Mouse (Mus musculus) Patski (cell line): ENCODE measurements around the gene Phf7. TPM values are rescaled to one million over a fixed set of nuclear protein-coding genes. Genes with fewer than 3 reads are reported as not detected.

Source experiments
- ATAC-seq: fragments of 100-300 bp; one replicate; pipeline ENCODE4 v1.8.0; 2021
- CTCF ChIA-PET: fragments of 350-600 bp; sonication (Branson Sonifier 250); formaldehyde crosslinking; loops from one replicate; lab custom pipeline; 2022; ENCODE audit warnings: inconsistent platforms; lab: Charles Lee
- POLR2A ChIA-PET: fragments of 350-600 bp; sonication (Branson Sonifier 250); formaldehyde crosslinking; loops from one replicate; lab custom pipeline; 2022; ENCODE audit warnings: antibody characterized with exemption, inconsistent platforms; lab: Charles Lee
- DNase-seq: peaks from one replicate; pipeline ENCODE4 v3.0.0-alpha.2; 2011; ENCODE audit warnings: low read depth, low spot score
- H3K27me3 ChIP-seq: fragments of 371-371 bp; one replicate; pipeline ENCODE4 v1.5.1; 2021
- CTCF ChIP-seq: fragments of 100-300 bp; IDR thresholded peaks from one replicate; pipeline ENCODE4 v1.5.1; 2021
- in situ Hi-C: fragments of 300-500 bp; cut with MboI; formaldehyde crosslinking; loops from 3 replicates; pipeline ENCODE4 v1.11.1; 2018; ENCODE audit warnings: low pct_unique_long_range_greater_than_20kb, mixed read lengths
- polyA plus RNA-seq: library from polyadenylated mRNA; unstranded; gene quantifications from one replicate; pipeline ENCODE4 v1.2.3, GENCODE M21; 2021

The Phf7 gene
- polyA plus RNA-seq, 1 experiment from 2014 or later = 10.7 TPM

DNA sequence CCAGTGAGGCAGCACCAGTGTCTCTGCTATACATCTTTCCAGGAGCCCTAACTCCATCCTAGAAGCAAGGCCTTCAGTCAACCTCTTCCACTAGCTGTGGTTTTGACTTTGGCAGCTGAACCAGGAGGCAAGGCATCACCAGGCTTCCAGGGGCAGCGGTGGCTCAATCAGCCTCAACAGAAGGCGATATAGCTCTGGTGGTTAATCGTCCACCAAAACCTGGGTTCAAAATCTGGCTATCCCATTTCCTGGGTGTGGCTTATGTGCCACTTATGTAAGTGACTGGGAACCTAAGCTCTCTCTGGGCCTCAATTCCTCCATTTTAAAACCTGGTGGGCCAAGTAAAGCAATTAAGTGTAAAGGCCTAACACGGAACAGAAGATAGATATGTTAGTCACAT lies 46.3 kb downstream of the Phf7 start:
- in situ Hi-C loops = no loop called here
- no peak for DNase-seq
- H3K27me3 ChIP-seq = no peaks in the 10 kb centered on the region
- TF ChIP-seq CTCF = no peak
- ChIA-PET POLR2A (interaction anchor here (1.4 kb wide), 1 partner anchor 10 kb away, joined by 3 read pairs; no protein-coding TSS in a partner anchor), CTCF (interaction anchor here (1.0 to 1.2 kb wide), 4 partner anchors 8 to 39 kb away, joined by 3 to 7 read pairs (median 3); no protein-coding TSS in a partner anchor)
- ATAC-seq = no peak

DNA sequence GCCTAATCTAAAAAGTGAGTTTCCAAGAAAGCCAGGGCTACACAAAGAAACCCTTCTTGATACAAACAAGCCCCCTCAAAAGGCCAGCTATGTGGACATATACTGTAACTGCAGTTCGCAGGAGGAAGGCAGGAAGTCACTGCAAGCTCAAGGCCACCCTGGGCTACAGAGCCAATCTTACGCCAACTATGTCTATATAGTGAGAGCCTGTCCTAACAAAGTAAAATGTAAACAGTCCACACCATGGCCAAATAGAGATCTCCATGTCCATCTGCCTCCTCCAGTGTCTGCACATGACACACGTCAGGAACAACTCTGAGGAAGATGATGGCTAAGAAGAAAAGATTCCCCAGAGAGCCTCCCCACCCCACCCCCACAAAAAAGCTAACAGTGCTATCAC lies 51.1 kb downstream of the Phf7 start:
- CTCF ChIA-PET = interaction anchor here (1.8 kb wide), 1 partner anchor 30 kb away, joined by 4 read pairs; no protein-coding TSS in a partner anchor

DNA sequence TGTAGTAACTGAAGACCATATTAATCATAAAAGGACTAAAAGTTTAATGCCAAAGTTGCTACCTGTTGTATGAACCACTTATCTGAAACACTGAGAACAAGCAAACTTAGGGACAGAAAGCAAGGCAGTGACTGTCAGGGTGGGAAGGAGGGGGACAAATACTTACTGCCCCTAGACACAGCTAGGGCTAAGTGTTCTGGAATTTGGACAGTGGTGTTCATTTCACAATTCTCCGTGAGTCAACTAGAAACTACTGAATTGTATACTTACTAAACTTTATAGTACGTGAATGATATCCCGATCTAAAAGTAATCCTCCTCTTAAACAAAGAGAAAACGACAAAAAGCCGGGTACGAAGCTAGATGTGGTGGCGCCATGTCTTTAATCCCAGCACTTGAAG lies 51.5 kb downstream of the Phf7 start:
- POLR2A ChIA-PET = no interaction called here
- ATAC-seq (no peak), DNase-seq (no peak)
- H3K27me3 ChIP-seq = no peaks in the 10 kb centered on the region
- CTCF ChIA-PET = interaction anchor here (0.6 to 1.8 kb wide), 2 partner anchors 29 to 198 kb away, joined by 3 to 4 read pairs; no protein-coding TSS in a partner anchor
- in situ Hi-C loops = no loop called here
- TF ChIP-seq CTCF = no peak

More for the DNA sequence above, 51.1 kb downstream of the Phf7 start:
- POLR2A ChIA-PET = no interaction called here
- H3K27me3 ChIP-seq = no peaks in the 10 kb centered on the region
- no peak for DNase-seq
- ATAC-seq = no peak
- in situ Hi-C loops = no loop called here
- TF ChIP-seq CTCF = no peak

- ChIA-PET CTCF (interaction anchor here (0.9 to 2.0 kb wide), 4 partner anchors 8 to 32 kb away, joined by 3 to 7 read pairs (median 4); partner anchors contain the start of gene Tnnc1), POLR2A (interaction anchor here (0.6 to 1.6 kb wide), 3 partner anchors 23 to 65 kb away, joined by 3 to 5 read pairs (median 3); no protein-coding TSS in a partner anchor)
- no peak for TF ChIP-seq CTCF
- DNase-seq (no peak), ATAC-seq (peak; percentile 67)
- in situ Hi-C loops = no loop called here
- H3K27me3 ChIP-seq = no peaks in the 10 kb centered on the region
Observed at GRCm38 (mm10) chr14:31197547-31198516, 53.3 kb downstream of the Phf7 start.

DNA sequence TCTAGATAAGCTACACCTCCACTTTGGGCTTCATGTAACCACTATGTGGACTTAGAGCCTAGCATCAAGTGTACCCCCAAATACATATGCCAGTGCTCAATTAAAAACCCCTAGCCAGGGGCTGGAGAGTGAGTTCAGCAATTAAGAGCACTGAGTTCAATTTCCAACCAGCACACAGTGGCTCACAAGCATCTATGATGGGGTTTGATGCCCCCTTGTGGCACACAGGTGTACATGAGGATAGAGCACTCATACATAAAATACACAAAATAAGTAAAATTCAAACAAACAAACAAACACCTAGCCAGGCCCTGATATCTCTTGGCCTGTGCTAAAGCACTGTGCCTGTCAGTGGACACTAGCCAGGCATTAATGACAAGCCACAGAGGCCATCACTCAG lies 55.1 kb downstream of the Phf7 start:
- POLR2A ChIA-PET = interaction anchor here (1.6 kb wide), 1 partner anchor 63 kb away, joined by 5 read pairs; no protein-coding TSS in a partner anchor
- in situ Hi-C loops = no loop called here
- peak; percentile 83 for TF ChIP-seq CTCF
- CTCF ChIA-PET = interaction anchor here (0.7 to 2.0 kb wide), 4 partner anchors 9 to 64 kb away, joined by 3 to 7 read pairs (median 6); no protein-coding TSS in a partner anchor
- no peaks in the 10 kb centered on the region for H3K27me3 ChIP-seq
- DNase-seq (no peak), ATAC-seq (no peak)

DNA sequence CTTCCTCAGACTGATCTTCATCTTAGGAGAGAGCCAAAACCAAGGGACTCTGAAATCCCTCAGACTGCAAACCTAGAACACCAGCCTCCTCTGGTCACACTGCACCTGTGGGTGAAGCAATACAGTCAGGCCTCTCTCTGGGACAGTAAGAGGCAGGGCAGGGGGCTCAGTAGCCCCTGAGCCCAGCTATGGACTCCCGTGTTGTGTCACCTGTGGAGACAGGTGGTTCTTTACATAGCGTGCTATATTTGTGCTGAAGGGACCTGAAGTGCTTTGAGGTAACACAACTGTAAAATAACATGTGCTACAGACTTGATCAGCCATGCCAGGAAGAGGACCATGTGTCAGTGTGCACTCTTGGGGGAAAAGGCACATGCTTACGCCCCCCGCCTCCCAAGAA lies 55.6 kb downstream of the Phf7 start:
- in situ Hi-C loops = no loop called here
- no peaks in the 10 kb centered on the region for H3K27me3 ChIP-seq
- CTCF ChIA-PET = interaction anchor here (1.5 to 2.0 kb wide), 2 partner anchors 11 to 30 kb away, joined by 6 to 7 read pairs; no protein-coding TSS in a partner anchor
- POLR2A ChIA-PET = interaction anchor here (1.2 kb wide), 1 partner anchor 9 kb away, joined by 3 read pairs; no protein-coding TSS in a partner anchor
- no peak for TF ChIP-seq CTCF
- no peak for ATAC-seq
- DNase-seq = no peak

DNA sequence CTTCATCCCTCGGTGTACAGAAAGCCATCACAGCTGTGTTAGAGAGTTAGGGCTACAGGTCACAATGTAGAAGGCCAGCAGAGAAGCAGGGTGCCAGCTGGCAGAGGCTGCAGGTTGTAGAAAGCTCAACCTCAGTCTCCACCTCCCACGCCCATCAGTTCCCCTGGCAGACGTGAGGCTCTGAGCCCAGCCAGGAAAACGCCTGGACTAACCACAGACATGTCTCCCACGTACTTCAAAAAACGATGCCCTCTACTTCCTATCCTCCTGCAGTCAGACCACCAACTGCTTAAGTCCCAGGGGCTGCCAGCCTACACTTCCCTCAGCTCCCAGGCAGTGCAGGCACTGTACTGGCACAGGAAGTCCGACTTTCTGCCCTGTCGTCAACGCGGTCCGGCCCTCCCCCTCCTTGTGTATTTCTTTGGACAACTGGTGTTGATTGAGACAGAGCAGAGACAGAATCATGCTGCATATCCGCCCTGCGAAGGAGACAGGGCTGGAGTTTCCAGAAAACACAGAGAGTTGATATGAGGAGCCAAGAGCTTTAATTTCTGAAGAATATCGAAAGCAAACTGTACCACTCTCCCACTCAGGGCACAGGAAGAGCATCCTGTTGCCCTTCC lies 56.1 kb downstream of the Phf7 start:
- POLR2A ChIA-PET = interaction anchor here (1.2 kb wide), 1 partner anchor 10 kb away, joined by 3 read pairs; no protein-coding TSS in a partner anchor
- TF ChIP-seq CTCF = no peak
- in situ Hi-C loops = no loop called here
- DNase-seq (no peak), ATAC-seq (no peak)
- no peaks in the 10 kb centered on the region for H3K27me3 ChIP-seq
- CTCF ChIA-PET = interaction anchor here (0.8 to 1.5 kb wide), 2 partner anchors 10 to 146 kb away, joined by 4 to 6 read pairs; no protein-coding TSS in a partner anchor

DNA sequence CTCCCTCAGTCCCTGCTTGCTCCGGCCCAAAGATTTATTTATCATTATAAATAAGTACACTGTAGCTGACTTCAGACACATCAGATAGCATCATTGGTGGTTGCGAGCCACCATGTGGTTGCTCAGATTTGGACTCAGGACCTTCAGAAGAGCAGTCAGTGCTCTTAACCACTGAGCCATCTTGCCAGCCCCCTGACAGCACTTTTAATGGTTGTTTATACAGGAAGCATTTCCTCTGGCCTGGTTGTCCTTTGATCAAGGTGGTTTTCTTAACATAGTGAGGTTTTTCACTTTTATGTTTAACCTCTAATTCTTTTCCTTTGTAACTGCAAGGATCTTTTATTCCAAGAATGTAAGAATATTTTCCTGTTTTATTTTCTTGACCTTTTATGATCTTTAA lies 56.7 kb downstream of the Phf7 start:
- TF ChIP-seq CTCF = no peak
- in situ Hi-C loops = no loop called here

DNA sequence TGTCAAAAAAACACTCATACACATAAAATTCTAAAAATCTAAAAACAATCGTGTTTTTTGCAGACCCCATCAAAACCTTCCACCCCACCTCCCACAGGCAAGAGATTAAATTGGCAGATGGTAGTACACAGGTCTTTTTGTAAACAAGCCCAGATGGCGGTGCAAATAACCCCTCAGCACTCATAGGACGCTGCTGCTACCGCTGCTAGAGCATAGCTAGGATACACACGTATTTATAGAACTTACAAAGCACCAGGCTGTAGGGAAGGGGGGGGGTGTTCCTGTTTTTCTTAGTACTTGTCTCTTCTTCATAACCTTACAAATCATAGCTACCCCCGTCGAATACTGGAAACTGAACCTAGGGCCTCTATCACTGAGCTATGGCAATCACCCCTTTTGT lies 57.3 kb downstream of the Phf7 start:
- DNase-seq = no peak
- ChIA-PET POLR2A (interaction anchor here (1.0 to 1.6 kb wide), 3 partner anchors 9 to 77 kb away, joined by 3 to 6 read pairs (median 4); no protein-coding TSS in a partner anchor), CTCF (interaction anchor here (0.7 kb wide), 1 partner anchor 10 kb away, joined by 4 read pairs; no protein-coding TSS in a partner anchor)
- no peak for ATAC-seq
- in situ Hi-C loops = no loop called here
- no peaks in the 10 kb centered on the region for H3K27me3 ChIP-seq
- no peak for TF ChIP-seq CTCF

More for the DNA sequence above, 56.7 kb downstream of the Phf7 start:
- ATAC-seq = no peak
- ChIA-PET CTCF (interaction anchor here (0.7 to 0.8 kb wide), 2 partner anchors 9 to 147 kb away, joined by 4 read pairs; no protein-coding TSS in a partner anchor), POLR2A (interaction anchor here (1.0 to 1.6 kb wide), 3 partner anchors 11 to 77 kb away, joined by 3 to 6 read pairs (median 3); no protein-coding TSS in a partner anchor)
- no peaks in the 10 kb centered on the region for H3K27me3 ChIP-seq
- DNase-seq = no peak

DNA sequence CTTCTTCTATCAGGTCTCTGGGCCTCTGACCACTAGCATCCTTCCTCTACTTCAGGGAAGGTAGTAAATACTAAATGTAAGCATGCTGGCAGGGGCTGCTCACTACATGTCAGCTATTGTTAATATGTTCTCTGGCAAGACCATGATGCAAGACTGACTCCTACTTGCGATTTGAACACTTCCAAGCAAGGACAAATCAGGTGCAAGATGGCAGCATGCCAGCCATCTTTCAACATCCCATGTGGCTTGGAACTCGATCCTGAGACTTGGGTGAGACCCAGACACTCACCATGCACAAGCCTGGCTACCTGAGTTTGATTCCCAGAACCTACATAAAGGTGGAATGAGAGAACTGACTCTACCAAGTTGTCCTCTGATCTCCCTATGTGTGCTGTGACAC lies 59.2 kb downstream of the Phf7 start:
- no peak for TF ChIP-seq CTCF
- no peak for DNase-seq
- no peak for ATAC-seq
- ChIA-PET POLR2A (interaction anchor here (0.6 kb wide), 1 partner anchor 11 kb away, joined by 4 read pairs; no protein-coding TSS in a partner anchor), CTCF (no interaction called here)
- no peaks in the 10 kb centered on the region for H3K27me3 ChIP-seq
- in situ Hi-C loops = no loop called here
